Mouse (Mus musculus) heart, postnatal 36 days (tissue): ENCODE data around the gene Wdfy2. TPM values are rescaled to one million over a fixed set of nuclear protein-coding genes. Genes with fewer than 3 reads are reported as not detected.
A peak's percentile ranks its signal among the peaks of the same experiment; 100 is the strongest.
"Not testable (repeated sequence)": the region's sequence is repeated elsewhere in the genome, so short reads cannot be mapped to it uniquely, and the experiment has no call there.

Source experiments
- DNase-seq, 2 experiments: peaks; one replicate each; pipeline ENCODE4 v3.0.0; 2021 to 2022
- intact Hi-C: fragments of 180-260 bp; cut with DNase I; formaldehyde crosslinking; loops from one replicate; pipeline ENCODE4 v1.15.1; 2025
- total RNA-seq, 2 experiments: library from RNA; stranded (reverse); gene quantifications; 2 replicates each; pipeline ENCODE4 v1.2.3; 2021

The Wdfy2 gene
- total RNA-seq: 1 to 10 TPM; 6.6 to 7.9 TPM

GRCm38 (mm10) chr14:62837641-62838252 lies at the start of gene Wdfy2:
Wdfy2 (plus strand) TSS chr14:62837678.
- no peak for DNase-seq
- intact Hi-C loops: loop anchor here (1.0 to 5.0 kb wide), 5 partner anchors 40 to 200 kb away; partner anchors contain the start of gene Ints6

DNA sequence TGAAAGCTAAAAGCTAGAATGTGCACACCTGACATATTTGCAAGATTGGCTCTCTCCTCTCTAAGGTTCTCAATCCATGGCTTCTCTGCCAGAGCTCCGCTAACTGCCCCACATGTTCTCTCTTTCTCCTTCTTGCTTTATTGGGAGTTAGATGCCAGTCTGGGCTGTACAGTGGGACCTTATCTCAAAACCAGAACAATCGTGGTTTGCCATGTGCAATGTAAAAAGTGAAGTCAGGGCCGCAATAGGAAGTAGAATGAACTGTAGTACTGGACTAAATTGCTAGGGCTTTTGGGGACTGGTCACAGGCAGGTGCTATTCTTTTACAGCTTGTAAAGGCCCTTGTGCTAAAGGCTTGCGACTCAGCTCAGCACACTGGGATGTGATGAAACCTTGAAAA lies 48.2 kb upstream of the Wdfy2 start:
- intact Hi-C loops: no loop called here
- no peak for DNase-seq

GRCm38 (mm10) chr14:62795719-62796118 lies 41.8 kb upstream of the Wdfy2 start:
- no peak for DNase-seq
- intact Hi-C loops: no loop called here

DNA sequence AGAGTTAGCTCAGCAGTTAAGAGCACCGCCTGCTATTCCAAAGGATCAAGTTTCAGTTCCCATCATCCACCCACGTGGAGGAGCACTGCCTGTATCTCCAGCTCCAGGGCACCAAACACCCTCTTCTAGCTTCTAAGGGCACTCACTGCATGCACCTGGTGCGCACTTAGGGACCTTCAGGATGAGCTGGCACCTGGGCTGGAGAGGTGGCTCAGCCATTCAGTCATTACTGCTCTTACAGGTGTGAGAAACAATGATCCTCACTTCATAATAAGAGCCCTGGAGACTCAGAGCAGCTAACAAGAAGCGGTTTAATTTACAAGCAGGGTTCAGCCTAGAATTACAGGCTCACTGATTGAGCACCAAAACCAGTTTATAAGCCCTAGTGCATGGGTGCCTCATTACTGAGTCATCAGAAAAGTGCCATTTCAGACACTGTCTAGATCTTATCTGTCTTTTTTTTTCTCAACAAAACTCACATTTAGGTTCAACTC lies 38.8 kb upstream of the Wdfy2 start:
- no peak for DNase-seq
- intact Hi-C loops: no loop called here

DNA sequence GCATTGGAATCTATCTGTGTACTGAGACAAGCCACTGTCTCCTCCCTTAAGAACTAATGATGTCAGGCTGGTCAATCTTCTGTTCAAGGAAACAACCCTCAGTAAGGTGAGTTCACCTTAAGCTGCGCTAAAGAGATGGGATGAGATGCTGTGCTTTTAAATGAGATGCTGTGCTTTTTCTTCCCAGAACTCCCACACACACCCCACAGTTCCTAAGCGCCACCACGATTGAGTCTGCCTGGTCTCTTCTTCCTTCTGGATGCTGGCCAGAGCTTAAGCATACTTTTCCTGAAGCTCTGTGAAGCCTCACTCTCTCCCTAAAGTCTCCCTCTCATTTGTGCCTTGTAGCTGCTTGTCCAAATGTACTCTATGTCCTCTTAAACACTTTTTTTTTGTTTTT lies 36.7 kb upstream of the Wdfy2 start:
- DNase-seq: no peak
- intact Hi-C loops: no loop called here

GRCm38 (mm10) chr14:62803204-62803603 lies 34.3 kb upstream of the Wdfy2 start:
- DNase-seq: no peak
- intact Hi-C loops: no loop called here

GRCm38 (mm10) chr14:62806921-62807320 lies 30.6 kb upstream of the Wdfy2 start:
- no peak for DNase-seq
- intact Hi-C loops: no loop called here

GRCm38 (mm10) chr14:62808661-62809523 lies 28.6 kb upstream of the Wdfy2 start:
- peak in 1 of 2 experiments; percentile 1 for DNase-seq
- intact Hi-C loops: no loop called here

- intact Hi-C loops: no loop called here
- no peak for DNase-seq
Observed at GRCm38 (mm10) chr14:62812765-62813164, 24.7 kb upstream of the Wdfy2 start.

GRCm38 (mm10) chr14:62814567-62814966 lies 22.9 kb upstream of the Wdfy2 start:
- intact Hi-C loops: no loop called here
- DNase-seq: no peak

DNA sequence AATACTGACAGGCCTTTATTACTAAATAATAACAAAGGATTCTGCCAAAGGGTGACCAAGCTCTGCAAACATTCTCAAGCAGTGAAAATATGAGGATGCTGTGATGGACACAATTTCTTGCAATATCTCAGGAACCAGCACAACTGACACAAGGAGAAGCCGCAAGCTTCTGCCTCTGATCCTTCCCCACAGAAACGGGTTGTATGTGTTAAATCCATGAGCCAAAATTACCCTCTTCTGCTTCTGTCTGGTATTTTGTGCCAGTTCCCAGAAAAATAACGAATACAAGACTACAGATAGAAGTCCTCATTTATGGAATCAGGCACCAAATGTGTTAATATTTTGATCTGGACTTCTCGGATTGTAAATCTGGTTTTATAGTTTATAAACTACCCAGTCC lies 20.7 kb upstream of the Wdfy2 start:
- no peak for DNase-seq
- intact Hi-C loops: no loop called here

DNA sequence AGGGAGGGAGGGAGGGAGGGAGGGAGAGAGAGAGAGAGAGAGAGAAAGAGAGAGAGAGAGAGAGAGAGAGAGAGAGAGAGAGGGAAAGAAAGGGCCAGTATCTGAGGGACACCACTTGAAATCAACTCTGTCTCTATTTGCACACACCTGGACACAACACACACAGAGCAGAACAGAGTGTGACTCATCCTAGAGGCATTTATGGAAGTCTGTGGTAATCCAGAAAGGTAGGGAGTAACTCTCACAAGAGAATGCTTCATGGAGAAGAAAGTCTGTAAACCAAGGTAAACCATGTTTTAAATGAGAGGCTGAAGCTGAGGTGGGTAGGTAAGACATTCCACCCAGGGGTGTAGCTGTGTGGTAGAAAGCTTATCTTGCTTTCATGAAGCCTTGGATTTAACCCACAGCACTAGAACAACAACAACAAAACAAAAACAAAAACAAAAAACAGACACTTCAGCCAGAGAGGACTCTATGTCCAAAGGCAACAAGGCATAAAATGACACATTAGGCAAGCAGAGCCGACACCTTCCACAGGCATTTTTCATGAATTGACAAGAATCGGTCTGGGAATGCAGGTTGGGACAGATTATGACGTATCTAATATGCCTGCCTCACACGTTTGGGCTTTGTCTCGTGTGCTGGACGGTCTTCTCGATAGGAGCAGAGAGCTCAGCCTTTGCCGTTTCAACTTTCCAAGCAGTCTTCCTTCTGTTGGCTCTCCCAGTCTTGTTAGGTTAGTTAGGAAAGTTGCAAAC lies 11.7 kb upstream of the Wdfy2 start:
- no peak for DNase-seq
- intact Hi-C loops: no loop called here

DNA sequence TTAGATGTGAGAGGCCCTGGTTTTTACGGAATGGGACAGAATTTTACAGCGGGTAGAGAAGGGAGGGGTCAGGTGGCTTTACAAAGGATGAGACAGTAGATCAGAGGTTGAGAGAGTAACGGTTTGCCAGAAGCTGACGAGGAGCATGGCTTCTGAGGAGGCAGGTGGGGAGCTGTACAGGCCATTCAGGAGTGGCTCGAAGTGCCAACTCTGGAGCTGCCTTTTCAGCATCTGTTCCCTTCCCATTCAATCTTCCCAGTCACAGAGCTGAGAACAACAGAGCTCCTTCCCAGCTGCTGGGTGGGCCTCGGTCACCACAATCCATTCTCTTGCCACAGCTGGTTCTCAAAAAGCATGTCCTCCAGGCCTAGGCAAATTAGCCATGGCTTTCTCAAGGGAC lies 8.2 kb upstream of the Wdfy2 start:
- intact Hi-C loops: no loop called here

GRCm38 (mm10) chr14:62831691-62832275 lies 5.7 kb upstream of the Wdfy2 start:
- DNase-seq: no peak
- intact Hi-C loops: loop anchor here (5.0 kb wide), 1 partner anchor 339 kb away; no protein-coding TSS in a partner anchor

More for the DNA sequence above, 8.2 kb upstream of the Wdfy2 start:
- no peak for DNase-seq

DNA sequence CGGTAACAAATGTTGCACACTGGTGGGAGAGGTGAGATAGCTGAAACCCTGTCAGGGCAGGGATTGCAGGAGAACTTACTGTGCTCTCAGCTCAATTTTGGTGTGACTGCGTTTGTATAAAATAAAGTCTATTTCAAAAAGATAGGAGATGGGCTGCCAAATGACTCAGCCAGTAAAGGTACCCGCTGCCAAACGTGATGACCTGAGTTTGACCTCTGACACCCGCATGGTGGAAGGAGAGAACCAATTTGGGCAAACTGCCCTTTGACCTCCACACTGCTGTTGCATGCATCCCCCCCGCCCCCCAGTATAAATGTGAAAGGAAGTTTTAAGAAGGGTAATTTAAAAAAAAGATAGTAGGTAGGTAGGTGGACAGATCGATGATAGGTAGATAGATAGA lies 4.4 kb upstream of the Wdfy2 start:
- intact Hi-C loops: loop anchor here (5.0 kb wide), 1 partner anchor 341 kb away; no protein-coding TSS in a partner anchor
- no peak for DNase-seq

- DNase-seq: no peak
- intact Hi-C loops: loop anchor here (5.0 kb wide), 1 partner anchor 341 kb away; no protein-coding TSS in a partner anchor
Observed at GRCm38 (mm10) chr14:62833541-62833940, 3.9 kb upstream of the Wdfy2 start.

DNA sequence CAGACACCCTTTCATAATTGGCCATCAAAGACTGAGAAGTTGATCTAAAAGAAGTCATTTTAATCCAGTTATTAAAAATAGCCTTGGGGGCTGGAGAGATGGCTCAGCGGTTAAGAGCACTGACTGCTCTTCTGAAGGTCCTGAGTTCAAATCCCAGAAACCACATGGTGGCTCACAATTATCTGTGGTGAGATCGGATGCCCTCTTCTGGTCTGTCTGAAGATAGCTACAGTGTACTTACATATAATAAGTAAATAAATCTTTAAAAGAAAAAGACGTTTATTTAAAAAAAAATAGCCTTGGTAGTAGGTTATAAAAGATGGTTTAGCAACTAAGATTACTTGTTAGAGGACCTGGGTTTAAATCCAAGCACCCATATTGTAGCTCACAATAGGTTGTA lies 1.7 kb upstream of the Wdfy2 start:
- not testable (repeated sequence) for DNase-seq
- intact Hi-C loops: loop anchor here (5.0 kb wide), 2 partner anchors 142 to 198 kb away; no protein-coding TSS in a partner anchor

DNA sequence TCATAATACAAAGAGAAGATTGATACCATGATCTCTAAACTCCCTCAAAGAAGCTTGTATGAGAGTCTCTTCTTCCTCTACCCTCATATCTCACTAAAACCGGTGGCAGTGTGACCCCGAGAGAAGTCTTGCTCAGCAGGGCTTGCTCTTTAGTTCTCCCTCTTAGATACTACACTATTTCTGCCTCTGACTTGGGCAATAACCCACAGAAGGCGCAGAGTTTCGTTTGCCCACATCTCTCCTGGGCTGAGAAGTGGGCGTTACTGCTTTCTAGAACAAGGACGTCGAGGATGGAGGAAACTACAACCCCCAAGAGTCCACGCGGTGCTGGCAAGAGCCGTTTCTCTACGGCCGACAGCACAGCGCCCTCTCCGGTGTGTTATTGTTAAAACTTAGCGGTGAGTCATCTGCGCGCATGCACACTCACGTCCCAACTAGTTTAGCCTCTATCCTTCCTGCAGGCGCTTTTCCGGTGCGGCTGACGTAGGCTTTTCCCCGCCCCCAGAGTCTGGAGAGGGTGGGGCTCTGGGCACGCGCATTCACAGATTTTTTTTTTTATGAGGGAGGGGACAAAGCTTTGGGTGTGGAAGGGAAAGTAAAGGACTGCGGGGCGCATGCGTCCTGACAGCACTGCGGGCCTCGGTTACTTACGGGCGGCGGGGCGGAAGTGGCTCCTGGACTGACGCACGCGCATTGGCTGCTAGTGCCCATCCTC lies 395 bp upstream of the Wdfy2 start:
- peak; percentile 95 for DNase-seq
- intact Hi-C loops: loop anchor here (5.0 kb wide), 2 partner anchors 140 to 200 kb away; no protein-coding TSS in a partner anchor

DNA sequence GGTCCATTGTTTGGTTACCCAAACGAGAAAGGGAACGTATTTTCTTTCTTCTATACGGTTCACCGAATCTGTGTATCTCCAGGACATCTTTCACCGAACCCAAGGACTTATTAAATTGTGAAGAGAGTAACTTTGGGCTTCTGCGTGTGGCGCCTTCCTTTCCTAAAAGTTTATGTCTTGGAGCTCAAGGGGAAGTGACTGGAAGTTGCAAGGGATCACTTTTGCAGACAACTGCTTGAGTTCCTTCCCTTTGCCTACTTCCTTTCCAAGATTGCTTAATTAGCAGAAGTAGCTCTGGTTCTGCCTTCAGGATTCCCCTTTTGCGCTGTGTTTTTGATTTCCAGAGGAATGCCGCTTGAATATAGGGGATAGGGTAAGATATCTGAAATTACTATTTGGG lies 858 bp downstream of the Wdfy2 start:
- DNase-seq: no peak

DNA sequence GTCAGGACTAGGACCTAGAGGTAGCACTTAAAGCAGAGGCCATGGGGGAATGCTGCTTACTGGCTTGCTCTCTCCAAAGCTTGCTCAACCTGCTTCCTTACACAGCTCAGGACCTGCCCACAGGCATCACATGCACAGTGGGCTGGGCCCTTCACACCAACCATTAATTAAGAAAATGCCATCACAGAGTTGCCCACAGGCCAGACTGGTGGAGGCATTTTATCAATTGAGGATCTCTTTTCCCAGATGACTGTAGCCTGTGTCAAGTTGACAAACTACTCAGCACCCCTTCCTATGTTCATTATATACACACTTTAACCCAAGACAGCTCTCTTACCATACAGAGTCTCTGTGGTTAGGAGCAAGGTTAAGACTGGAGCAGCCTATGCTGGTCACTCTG lies 4.2 kb downstream of the Wdfy2 start:
- no peak for DNase-seq
- intact Hi-C loops: no loop called here

More for the DNA sequence above, 858 bp downstream of the Wdfy2 start:
- intact Hi-C loops: loop anchor here (1.0 to 5.0 kb wide), 5 partner anchors 39 to 201 kb away; partner anchors contain the start of gene Ints6
